Mouse (Mus musculus): ENCODE results near the gene Gm43738. TPM values are rescaled to one million over a fixed set of nuclear protein-coding genes. Genes with fewer than 3 reads are reported as not detected.

The Gm43738 gene
- total and polyA plus RNA-seq, 2 experiments from 2014 or later, result not detected

DNA sequence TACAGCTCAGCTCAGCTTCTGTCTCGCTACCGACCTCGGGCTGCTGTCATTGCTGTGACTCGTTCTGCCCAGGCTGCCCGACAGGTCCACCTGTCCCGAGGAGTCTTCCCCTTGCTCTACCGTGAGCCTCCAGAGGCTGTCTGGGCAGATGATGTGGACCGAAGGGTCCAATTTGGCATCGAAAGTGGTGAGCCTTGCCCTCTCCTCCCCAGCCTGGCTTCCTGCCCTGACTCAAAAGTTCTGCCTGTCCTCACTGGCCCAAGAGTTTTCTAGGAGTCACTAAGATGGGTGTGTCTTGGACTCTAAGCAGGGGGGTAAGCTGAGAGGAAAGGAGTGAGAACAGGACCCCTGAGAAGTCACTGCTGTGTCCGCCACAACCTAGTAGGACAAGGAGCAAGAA, 43.9 kb upstream of the Gm43738 start:
- H3K9ac ChIP-seq (replicated peaks; ENCODE audit: low read depth, low read length), result no peak overlapping the region
- DNase-seq (ENCODE audit: low spot score), result no peak
- no peak overlapping the region for H3K4me2 ChIP-seq (ENCODE audit: low read depth, low read length)
- H3K9me3 ChIP-seq (replicated peaks; ENCODE audit: control insufficient read depth, low read length), result no peaks in the 10 kb centered on the region
- H3K27me3 ChIP-seq (ENCODE audit: control insufficient read depth, insufficient read depth, low read length), result peaks cover 38% of the 10 kb centered on the region
- H3K4me1 ChIP-seq (ENCODE audit: control insufficient read depth, insufficient read depth), result no peaks in the 10 kb centered on the region
- ATAC-seq (ENCODE audit: insufficient read depth, low read depth), result no peak
- WGBS, result 71% methylated on average over 10 of the region's 10 CpGs
- H3K4me3 ChIP-seq (ENCODE audit: low read depth, low read length), result no peak overlapping the region
- no peak overlapping the region for H3K27ac ChIP-seq (ENCODE audit: low read depth)
- no peak for TF ChIP-seq EP300 (IDR thresholded peaks at IDR 0.05; ENCODE audit: low read depth)
- TF ChIP-seq CTCF (IDR thresholded peaks at IDR 0.05; ENCODE audit: low read depth), result no peak
- H3K36me3 ChIP-seq (replicated peaks; ENCODE audit: control insufficient read depth, insufficient read depth, low read length), result no peaks in the 10 kb centered on the region

DNA sequence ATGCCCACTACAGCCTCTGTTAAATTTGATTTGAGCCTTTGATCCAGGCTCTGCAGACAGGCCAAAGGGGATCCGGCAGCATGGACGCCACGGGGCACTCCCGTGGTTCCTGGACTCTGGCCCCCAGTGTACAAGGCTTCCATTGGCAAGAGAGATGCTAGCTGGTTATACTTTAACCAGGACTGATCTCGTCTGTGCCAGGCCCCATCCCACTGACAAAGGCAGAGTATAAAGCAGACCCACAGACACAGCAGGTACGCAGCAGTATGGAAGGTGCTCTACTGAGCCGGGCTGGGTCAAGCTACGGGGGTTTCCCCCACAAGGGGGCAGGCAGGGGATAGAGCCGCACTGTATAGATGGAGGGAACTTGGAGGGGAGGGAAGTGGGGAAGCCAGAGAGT, 35.5 kb upstream of the Gm43738 start:
- WGBS, result 37% methylated on average over 9 of the region's 9 CpGs
- DNase-seq (ENCODE audit: low spot score) (no peak), ATAC-seq (ENCODE audit: insufficient read depth, low read depth) (no peak)
- H3K4me3 ChIP-seq (ENCODE audit: low read depth, low read length), result no peak overlapping the region
- no peaks in the 10 kb centered on the region for H3K9me3 ChIP-seq (replicated peaks; ENCODE audit: control insufficient read depth, low read length)
- H3K27ac ChIP-seq (ENCODE audit: low read depth), result no peak overlapping the region
- H3K4me2 ChIP-seq (ENCODE audit: low read depth, low read length), result no peak overlapping the region
- H3K9ac ChIP-seq (replicated peaks; ENCODE audit: low read depth, low read length), result no peak overlapping the region
- no peak for TF ChIP-seq EP300 (IDR thresholded peaks at IDR 0.05; ENCODE audit: low read depth)
- no peak for TF ChIP-seq CTCF (IDR thresholded peaks at IDR 0.05; ENCODE audit: low read depth)
- no peaks in the 10 kb centered on the region for H3K36me3 ChIP-seq (replicated peaks; ENCODE audit: control insufficient read depth, insufficient read depth, low read length)
- H3K4me1 ChIP-seq (ENCODE audit: control insufficient read depth, insufficient read depth), result peaks cover 7% of the 10 kb centered on the region; the same call in 1 of the 2 replicates
- H3K27me3 ChIP-seq (ENCODE audit: control insufficient read depth, insufficient read depth, low read length), result peaks cover 10% of the 10 kb centered on the region; the same call in 1 of the 2 replicates

DNA sequence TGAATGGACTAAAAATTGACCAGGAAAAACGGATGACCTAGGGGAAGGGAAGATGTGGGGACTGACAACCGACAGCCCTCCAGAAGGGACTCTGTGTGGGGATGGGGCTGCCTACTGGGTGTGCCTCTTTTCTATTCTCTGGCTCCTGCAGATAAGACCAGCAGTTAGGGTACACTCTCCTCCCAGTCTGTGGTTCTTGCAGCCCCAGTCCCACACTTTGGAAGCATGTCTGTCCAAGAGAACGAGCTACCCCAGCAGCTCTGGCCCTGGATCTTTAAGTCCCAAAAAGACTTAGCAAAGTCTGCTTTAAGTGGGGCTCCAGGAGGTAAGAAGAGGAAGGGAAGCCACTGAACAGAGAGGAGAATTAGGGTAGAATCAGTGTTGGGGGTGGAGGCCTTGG, 35.1 kb upstream of the Gm43738 start, which contains the start of gene Pklr:
Pklr (plus strand) TSS at position 185 of the 400 bp plus-strand sequence.
- peaks cover 10% of the 10 kb centered on the region; the same call in 1 of the 2 replicates for H3K27me3 ChIP-seq (ENCODE audit: control insufficient read depth, insufficient read depth, low read length)
- H3K4me1 ChIP-seq (ENCODE audit: control insufficient read depth, insufficient read depth), result peaks cover 7% of the 10 kb centered on the region; the same call in 1 of the 2 replicates
- 60% methylated on average over 3 of the region's 3 CpGs for WGBS
- no peak within 1 kb of the TSS for H3K4me3 ChIP-seq (ENCODE audit: low read depth, low read length)
- H3K27ac ChIP-seq (ENCODE audit: low read depth), result no peak within 1 kb of the TSS
- H3K9ac ChIP-seq (replicated peaks; ENCODE audit: low read depth, low read length), result no peak within 1 kb of the TSS
- TF ChIP-seq EP300 (IDR thresholded peaks at IDR 0.05; ENCODE audit: low read depth) (no peak), CTCF (IDR thresholded peaks at IDR 0.05; ENCODE audit: low read depth) (no peak)
- DNase-seq (ENCODE audit: low spot score), result no peak
- H3K4me2 ChIP-seq (ENCODE audit: low read depth, low read length), result no peak within 1 kb of the TSS
- no peak for ATAC-seq (ENCODE audit: insufficient read depth, low read depth)
- H3K36me3 ChIP-seq (replicated peaks; ENCODE audit: control insufficient read depth, insufficient read depth, low read length), result no peaks in the 10 kb centered on the region
- H3K9me3 ChIP-seq (replicated peaks; ENCODE audit: control insufficient read depth, low read length), result no peaks in the 10 kb centered on the region

GRCm38 (mm10) chr3:89133752-89134151, 32.9 kb upstream of the Gm43738 start:
- ATAC-seq (ENCODE audit: insufficient read depth, low read depth) (no peak), DNase-seq (ENCODE audit: low spot score) (no peak)
- H3K9me3 ChIP-seq (replicated peaks; ENCODE audit: control insufficient read depth, low read length), result no peaks in the 10 kb centered on the region
- H3K27ac ChIP-seq (ENCODE audit: low read depth), result no peak overlapping the region
- no peak overlapping the region for H3K4me3 ChIP-seq (ENCODE audit: low read depth, low read length)
- H3K4me2 ChIP-seq (ENCODE audit: low read depth, low read length), result no peak overlapping the region
- H3K27me3 ChIP-seq (ENCODE audit: control insufficient read depth, insufficient read depth, low read length), result peaks cover 10% of the 10 kb centered on the region; the same call in 1 of the 2 replicates
- TF ChIP-seq CTCF (IDR thresholded peaks at IDR 0.05; ENCODE audit: low read depth) (no peak), EP300 (IDR thresholded peaks at IDR 0.05; ENCODE audit: low read depth) (no peak)
- H3K4me1 ChIP-seq (ENCODE audit: control insufficient read depth, insufficient read depth), result peaks cover 7% of the 10 kb centered on the region; the same call in 1 of the 2 replicates
- no peak overlapping the region for H3K9ac ChIP-seq (replicated peaks; ENCODE audit: low read depth, low read length)
- WGBS, result 81% methylated on average over 1 of the region's 1 CpGs
- no peaks in the 10 kb centered on the region for H3K36me3 ChIP-seq (replicated peaks; ENCODE audit: control insufficient read depth, insufficient read depth, low read length)

- no peak overlapping the region for H3K27ac ChIP-seq (ENCODE audit: low read depth)
Measured at GRCm38 (mm10) chr3:89133063-89133450, 32.2 kb upstream of the Gm43738 start.

More at GRCm38 (mm10) chr3:89133063-89133450, 32.2 kb upstream of the Gm43738 start:
- no peak overlapping the region for H3K4me3 ChIP-seq (ENCODE audit: low read depth, low read length)
- H3K4me1 ChIP-seq (ENCODE audit: control insufficient read depth, insufficient read depth), result peaks cover 7% of the 10 kb centered on the region; the same call in 1 of the 2 replicates
- no peak for ATAC-seq (ENCODE audit: insufficient read depth, low read depth)
- no peak overlapping the region for H3K4me2 ChIP-seq (ENCODE audit: low read depth, low read length)
- H3K9ac ChIP-seq (replicated peaks; ENCODE audit: low read depth, low read length), result no peak overlapping the region
- WGBS, result 53% methylated on average over 7 of the region's 7 CpGs
- TF ChIP-seq CTCF (IDR thresholded peaks at IDR 0.05; ENCODE audit: low read depth) (no peak), EP300 (IDR thresholded peaks at IDR 0.05; ENCODE audit: low read depth) (no peak)
- DNase-seq (ENCODE audit: low spot score), result no peak
- peaks cover 10% of the 10 kb centered on the region; the same call in 1 of the 2 replicates for H3K27me3 ChIP-seq (ENCODE audit: control insufficient read depth, insufficient read depth, low read length)
- no peaks in the 10 kb centered on the region for H3K36me3 ChIP-seq (replicated peaks; ENCODE audit: control insufficient read depth, insufficient read depth, low read length)
- no peaks in the 10 kb centered on the region for H3K9me3 ChIP-seq (replicated peaks; ENCODE audit: control insufficient read depth, low read length)

Data from heart, postnatal 0 days (tissue).